ENCODE assay signal across 9 mouse cellular contexts in genomic region chr5:103387540-103388026, GRCm38 (mm10). TPM values are rescaled to one million over a fixed set of nuclear protein-coding genes. Genes with fewer than 3 reads are reported as not detected.
DNase-seq lines count a peak whose midpoint lies in the region; ATAC-seq lines count a peak whose summit lies in the region.
"Had no signal": no experiment of that assay in that cellular context is flagged by ENCODE, and none has a peak within 500 bp of the region (broad histone marks: within the 10 kb centered on the region; RNA-seq: fewer than 3 reads in every experiment).

No protein-coding gene starts in this region.

- H3K36me3 ChIP-seq in heart, embryonic 12.5 days: no peaks in the 10 kb centered on the region

- peak overlapping the region; percentile 61 for H3K27ac ChIP-seq in heart, embryonic 12.5 days (ENCODE audit: poor library complexity, severe bottlenecking)

- no peak overlapping the region for H3K9ac ChIP-seq in heart, embryonic 12.5 days

- no peak overlapping the region for H3K4me3 ChIP-seq in heart, embryonic 12.5 days

- WGBS in heart, embryonic 12.5 days: 21% methylated on average over 8 of the region's 8 CpGs

- peaks cover 14% of the 10 kb centered on the region for H3K4me1 ChIP-seq in heart, embryonic 12.5 days (replicated peaks)

- H3K27me3 ChIP-seq in heart, embryonic 12.5 days (replicated peaks): 0 out of 2 replicates have a peak, but pooled peaks cover 6% of the 10 kb centered on the region
- H3K27me3 ChIP-seq: CH12.LX had no signal

- DNase-seq in frontal cortex, postnatal 10 days (ENCODE audit: low spot score in 2 of 2): peak; percentile 16 to 22
- DNase-seq in frontal cortex, postnatal 36 days (ENCODE audit: low spot score in 2 of 2): no peak
- DNase-seq in brain, adult 2 months (ENCODE audit: low read depth, low spot score): peak; percentile 9
- DNase-seq in kidney, adult 9 months: peak; percentile 64
- peak; percentile 78 to 90 for DNase-seq in lung, postnatal 4 days
- DNase-seq in thymus, postnatal 4 days: no peak
- DNase-seq in spleen, adult 12 weeks (ENCODE audit: low spot score): no peak

- 0 out of 2 replicates have a peak, but pooled peaks cover 3% of the 10 kb centered on the region for H3K9me3 ChIP-seq in heart, embryonic 12.5 days (replicated peaks)

- H3K4me2 ChIP-seq in heart, embryonic 12.5 days: no peak overlapping the region

- peak; percentile 72 for ATAC-seq in heart, embryonic 12.5 days (ENCODE audit: insufficient number of reproducible peaks, low FRiP score)

RNA-seq across cellular contexts. Expression of gene Ptpn13, which starts 37.4 kb away (rescaled TPM):
- polyA plus RNA-seq in heart, embryonic 12.5 days (2016; fragmentation: Nextera tagmentation; extraction: Ambion mirVana): 15.1 and 16.8 TPM in 2 replicates

Comparison
In these comparisons a context has a peak if more than half of its experiments do, and no peak if none do; other contexts are left out.
1. DNase-seq: peak in frontal cortex, postnatal 10 days (2 of 2), brain, adult 2 months (single experiment), kidney, adult 9 months (single experiment) and lung, postnatal 4 days (2 of 2); none in frontal cortex, postnatal 36 days (0 of 2), thymus, postnatal 4 days (single experiment) and spleen, adult 12 weeks (single experiment).